Comparison of ENCODE assay signal across 19 mouse cellular contexts in genomic region chr19:25342026-25342425, GRCm38 (mm10).
"Had no signal": no experiment of that assay in that cellular context is flagged by ENCODE, and none has a peak within 500 bp of the region (broad histone marks: within the 10 kb centered on the region; RNA-seq: fewer than 3 reads in every experiment).

No protein-coding gene starts in this region.

- H3K9ac ChIP-seq: liver, embryonic 13.5 days; midbrain, embryonic 12.5 days; midbrain, embryonic 15.5 days; neural tube, embryonic 12.5 days; neural tube, embryonic 15.5 days had no signal

- H3K36me3 ChIP-seq: liver, embryonic 13.5 days; midbrain, embryonic 12.5 days; midbrain, embryonic 15.5 days; neural tube, embryonic 12.5 days; neural tube, embryonic 15.5 days had no signal

- H3K4me3 ChIP-seq: layer of hippocampus, adult 2 months; left cerebral cortex, adult 2 months; liver, embryonic 13.5 days; midbrain, embryonic 12.5 days; midbrain, embryonic 15.5 days; neural tube, embryonic 12.5 days; neural tube, embryonic 15.5 days had no signal

- H3K27me3 ChIP-seq: liver, embryonic 13.5 days; midbrain, embryonic 15.5 days; neural tube, embryonic 12.5 days; neural tube, embryonic 15.5 days had no signal

- DNase-seq: kidney, postnatal 25 days; layer of hippocampus, adult 9-11 months; layer of hippocampus, postnatal 36 days; liver, embryonic 13.5 days; lung, adult 2 months; lung, postnatal 14 days; lung, postnatal 4 days; right cerebral cortex, adult 18-20 months; right cerebral cortex, postnatal 14 days; right cerebral cortex, postnatal 4 days; thymus, adult 18-20 months; thymus, postnatal 36 days had no signal

- H3K27ac ChIP-seq: kidney, postnatal 0 days; layer of hippocampus, adult 2 months; left cerebral cortex, adult 2 months; liver, embryonic 13.5 days; midbrain, embryonic 12.5 days; midbrain, embryonic 15.5 days; neural tube, embryonic 12.5 days; neural tube, embryonic 15.5 days had no signal

- H3K9me3 ChIP-seq: liver, embryonic 13.5 days; midbrain, embryonic 12.5 days; midbrain, embryonic 15.5 days; neural tube, embryonic 12.5 days; neural tube, embryonic 15.5 days had no signal

- H3K4me1 ChIP-seq: neural tube, embryonic 12.5 days had no signal

- H3K4me2 ChIP-seq: liver, embryonic 13.5 days; midbrain, embryonic 12.5 days; neural tube, embryonic 12.5 days; neural tube, embryonic 15.5 days had no signal
